Mouse (Mus musculus): ENCODE data around the gene Mme.

Gene Mme

DNA sequence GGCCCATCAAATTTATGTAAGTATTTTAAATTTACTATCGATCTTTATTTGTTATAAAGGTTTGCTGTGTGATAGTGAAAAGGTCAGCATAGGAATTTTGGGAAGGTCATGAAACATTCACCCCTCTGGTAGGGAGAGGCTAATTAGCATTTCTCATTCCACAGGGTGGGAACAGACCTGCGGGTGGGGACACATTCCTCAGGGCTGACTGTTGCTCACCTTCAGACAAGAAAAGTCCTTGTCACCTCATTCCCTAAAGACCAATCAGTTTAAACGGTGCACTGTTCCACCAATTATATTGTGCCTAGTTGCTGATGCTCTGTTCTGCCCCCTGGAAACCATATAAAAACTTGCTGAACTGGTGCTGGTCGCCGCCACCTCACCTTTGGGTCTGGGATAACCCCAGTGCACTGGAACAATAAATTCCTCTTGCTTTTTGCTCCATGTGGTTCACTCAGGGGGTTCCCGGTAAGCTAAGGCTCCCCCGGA, at the start of gene Mme:
Gene Mme (plus strand): TSS at position 439 of the 489 bp plus-strand sequence.
- DNase-seq (ENCODE audit: low spot score): no peak

- DNase-seq (ENCODE audit: low spot score): no peak
Measured at GRCm38 (mm10) chr3:63196565-63196964, 44.8 kb upstream of the Mme start.

DNA sequence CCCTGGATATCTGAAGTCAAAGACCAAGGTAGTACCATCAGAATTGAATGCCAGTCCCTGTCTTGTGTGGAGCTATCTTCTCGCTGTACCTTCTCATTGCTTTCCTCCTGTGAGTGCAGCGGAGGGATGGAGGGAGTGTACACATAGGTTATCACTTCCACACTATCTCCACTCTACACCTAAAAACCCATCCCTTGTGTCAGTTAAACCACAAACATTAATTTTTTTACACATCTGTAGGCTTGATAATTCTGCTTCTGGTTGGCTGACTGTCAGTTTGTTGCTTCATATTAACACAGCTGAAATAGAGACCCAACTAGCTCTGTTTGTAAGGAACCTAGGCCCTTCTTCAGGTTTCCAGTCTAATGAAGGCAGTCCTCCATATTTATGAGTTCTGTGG, 43.3 kb upstream of the Mme start:
- no peak for DNase-seq (ENCODE audit: low spot score)

GRCm38 (mm10) chr3:63221867-63222591, 19.3 kb upstream of the Mme start:
- no peak for DNase-seq (ENCODE audit: low spot score)

DNA sequence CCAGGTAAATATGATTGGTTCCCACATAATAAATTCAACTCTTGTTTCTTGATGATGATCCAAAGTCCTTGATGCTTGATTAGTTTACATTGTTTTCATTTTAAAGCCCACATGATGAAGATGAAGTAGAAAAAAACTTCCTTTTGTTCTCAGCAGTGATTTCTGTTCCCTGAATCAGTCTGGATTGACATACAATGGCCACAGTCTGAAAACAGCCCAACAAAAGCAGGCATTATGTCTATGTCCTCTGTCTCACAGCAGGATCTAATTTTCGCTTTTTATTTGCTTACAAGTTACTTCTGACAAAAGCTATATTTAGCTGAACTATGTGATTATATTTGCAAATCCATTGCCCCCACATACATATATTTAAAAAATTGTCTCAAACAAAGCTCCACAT, 17.7 kb upstream of the Mme start:
- no peak for DNase-seq (ENCODE audit: low spot score)

DNA sequence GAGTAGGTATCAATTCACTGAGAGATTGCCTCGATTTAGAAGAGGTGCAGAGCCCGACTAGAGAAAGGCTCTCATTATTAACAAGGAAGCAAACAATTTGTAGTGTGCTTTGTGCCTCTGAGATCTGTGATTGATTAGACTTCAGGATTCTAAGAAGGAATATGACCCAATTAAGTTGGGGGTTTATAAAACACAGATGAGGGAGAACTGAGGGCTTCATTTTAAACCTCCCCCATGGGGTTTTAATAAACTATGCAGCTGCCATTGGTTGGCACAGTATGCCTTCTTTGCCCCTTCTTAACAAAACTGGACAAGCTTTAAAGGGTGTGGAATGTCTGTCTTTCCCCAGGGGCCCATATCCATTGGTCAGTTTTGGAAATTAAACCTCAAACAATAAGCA, 5.4 kb upstream of the Mme start:
- DNase-seq (ENCODE audit: low spot score): no peak

DNA sequence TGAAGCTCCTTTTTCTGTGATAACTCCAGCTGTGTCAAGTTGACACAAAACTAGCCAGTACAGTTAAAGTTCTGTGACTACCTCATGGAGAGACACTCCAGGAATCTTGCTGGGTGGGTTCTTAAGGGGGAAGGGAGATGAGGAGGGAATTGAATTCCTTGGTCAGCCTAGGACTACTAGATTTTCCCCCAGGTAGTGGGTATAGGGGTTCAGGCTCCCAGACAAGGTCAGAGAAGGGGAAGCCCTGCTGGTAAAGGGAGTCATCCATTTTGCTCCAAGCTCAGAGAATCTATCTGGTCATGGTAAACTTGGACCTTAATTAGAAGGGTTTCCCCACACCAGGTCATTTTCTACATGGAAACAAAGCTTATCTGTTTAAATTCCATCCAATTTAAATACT, 2.4 kb downstream of the Mme start:
- DNase-seq (ENCODE audit: low spot score): no peak

DNA sequence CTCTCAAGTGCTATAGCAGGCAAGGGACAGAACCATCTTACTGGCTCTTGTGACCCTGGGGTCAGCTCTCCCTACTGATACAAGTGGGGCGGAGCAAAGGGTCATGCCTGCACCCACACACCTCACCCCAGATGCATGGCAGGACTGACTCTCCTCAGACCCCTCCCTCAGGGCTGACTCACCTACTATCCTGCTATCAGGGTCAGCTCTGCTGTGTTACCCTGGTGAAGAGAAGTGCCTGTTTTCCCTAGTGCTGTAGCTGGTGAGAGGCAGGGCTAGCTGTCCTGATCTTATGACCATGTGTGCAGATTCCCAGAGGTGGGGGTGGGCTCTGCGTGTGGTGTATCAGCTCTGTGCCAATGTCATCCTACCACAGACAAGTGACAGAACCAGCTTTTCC, 30.8 kb downstream of the Mme start:
- DNase-seq (ENCODE audit: low spot score): no peak

DNA sequence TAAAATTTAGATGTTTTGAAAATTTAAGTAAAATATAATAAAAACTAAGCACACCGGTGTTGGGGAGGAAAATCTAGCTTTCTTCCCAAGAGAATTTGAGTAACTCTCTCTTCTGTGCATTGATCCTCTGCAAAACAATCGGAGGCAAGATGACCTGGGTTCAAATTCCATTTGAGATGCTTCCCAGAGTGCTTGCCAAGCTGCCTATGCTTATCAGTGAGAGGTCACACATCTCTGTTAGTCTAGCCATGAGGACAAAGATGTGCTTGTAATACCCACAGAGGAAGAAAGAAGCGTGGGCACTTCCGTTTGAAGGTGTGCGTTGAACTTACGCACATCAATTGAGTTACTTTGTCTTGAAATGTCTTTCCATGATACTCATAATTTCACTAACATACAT, 53.0 kb downstream of the Mme start:
- DNase-seq (ENCODE audit: low spot score): no peak

- no peak for DNase-seq (ENCODE audit: low spot score)
Measured at GRCm38 (mm10) chr3:63294791-63295190, 53.5 kb downstream of the Mme start.

DNA sequence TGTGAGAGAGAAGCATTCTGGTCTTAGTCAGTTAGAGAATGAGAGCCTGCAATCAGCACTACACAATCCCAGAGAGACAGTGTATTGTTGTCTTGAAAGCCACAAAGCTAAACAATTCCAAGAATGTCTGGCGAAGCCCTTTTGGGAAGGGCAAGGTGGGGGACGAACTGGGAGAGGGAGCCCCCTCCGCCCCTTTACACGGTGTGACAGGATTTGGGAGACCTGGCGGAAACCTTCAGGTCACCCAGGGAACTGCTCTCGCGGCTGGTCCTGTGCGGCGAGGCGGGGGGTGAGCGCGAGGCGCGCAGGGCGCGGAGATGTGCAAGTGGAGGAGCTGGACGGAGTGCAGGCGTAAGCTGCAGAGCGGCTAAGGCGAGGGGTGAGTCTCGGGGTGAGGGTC, 53.9 kb downstream of the Mme start:
- DNase-seq (ENCODE audit: low spot score): peak; percentile 43

DNA sequence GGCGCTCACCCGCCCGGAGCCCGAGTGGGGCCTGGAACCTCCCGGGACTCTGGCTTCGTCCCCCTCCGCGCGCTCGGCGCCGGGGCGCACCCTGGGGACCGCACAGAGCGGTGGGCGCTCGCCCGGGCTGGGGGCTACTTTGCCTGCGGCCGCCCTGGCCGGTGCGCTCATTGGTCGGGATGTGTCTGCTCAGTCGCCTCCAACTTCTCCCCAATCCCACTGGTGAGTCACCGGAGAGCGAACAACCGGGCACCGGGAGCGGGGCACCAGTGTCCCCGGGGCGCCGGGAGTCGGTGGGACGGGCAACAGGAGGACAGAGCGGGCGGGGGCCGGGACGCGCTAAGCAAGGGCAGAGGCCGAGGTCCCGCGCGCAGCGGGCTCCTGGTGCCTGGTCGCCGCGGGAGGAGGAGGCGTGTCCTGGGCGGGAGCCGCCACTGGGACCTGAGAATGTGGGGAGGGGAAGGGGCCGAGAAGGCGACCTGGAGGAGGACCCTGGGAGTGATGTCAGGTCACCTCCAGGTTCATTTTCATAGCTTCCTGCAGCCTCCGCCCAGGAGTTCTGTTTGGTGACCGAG, 54.4 kb downstream of the Mme start:
- DNase-seq (ENCODE audit: low spot score): peak; percentile 46

DNA sequence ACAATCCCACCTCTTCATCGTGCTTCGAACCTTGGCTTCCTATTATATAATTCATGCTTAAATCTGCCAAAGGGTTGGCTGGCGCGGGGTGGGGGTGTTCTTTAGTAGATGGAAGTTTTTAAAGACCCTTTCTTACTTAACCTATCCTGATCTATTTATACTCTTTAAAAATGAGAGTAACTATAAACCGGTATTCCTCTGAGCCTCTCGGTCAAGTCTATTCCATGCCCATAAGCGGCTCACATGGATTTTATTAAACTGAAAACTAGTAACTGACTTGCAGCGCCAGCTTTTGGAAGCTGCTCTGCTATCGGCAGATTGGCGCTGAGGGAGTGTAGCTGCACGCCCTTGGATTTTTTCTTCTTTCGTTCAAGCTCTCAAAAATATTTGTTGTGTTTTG, 55.1 kb downstream of the Mme start:
- peak; percentile 6 for DNase-seq (ENCODE audit: low spot score)

DNA sequence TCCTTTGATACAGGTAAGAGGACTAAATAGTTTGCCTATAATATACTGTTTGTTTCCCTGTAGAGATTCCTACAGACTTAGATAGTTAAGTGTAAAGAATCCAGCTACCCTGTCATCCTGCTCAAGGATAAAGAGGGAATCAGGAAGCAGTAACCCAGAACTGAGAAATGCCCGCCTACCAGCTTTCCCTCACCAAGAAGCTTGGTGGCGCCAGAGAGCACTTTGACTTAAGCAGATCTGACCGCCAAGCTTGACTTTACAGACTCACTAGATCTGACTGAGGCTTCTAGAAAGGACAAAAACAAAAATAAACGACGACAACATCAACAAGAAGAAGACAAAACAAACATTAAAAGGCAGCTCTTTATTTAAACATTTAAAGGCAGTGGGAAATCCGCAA, 56.5 kb downstream of the Mme start:
- DNase-seq (ENCODE audit: low spot score): peak; percentile 56

DNA sequence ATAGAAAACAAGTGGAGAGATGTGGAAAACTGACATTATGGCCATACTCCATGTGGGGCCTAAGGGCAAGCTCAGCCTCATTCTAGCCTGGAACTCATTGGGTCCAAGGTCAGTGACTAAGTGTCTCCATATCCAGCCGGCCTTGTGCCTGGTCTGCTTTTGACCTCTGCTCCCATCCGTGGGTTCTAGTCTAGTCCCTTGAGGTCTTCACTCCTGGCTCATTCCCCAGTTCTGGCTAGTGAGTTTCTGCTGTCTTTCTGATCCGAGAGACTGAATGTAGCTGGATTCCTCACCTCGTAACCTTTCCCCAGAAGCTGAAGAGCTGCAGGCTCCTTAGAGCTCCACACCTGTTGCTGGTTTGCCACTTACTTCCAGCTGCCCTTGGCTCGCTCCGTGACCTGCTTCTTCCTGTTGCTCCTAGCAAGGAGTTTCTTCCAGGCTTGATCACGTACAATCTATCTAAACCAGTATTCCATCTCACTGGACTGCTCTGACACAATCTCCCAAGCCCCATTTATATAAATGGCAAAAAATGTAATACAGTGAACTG, 73.9 kb downstream of the Mme start:
- no peak for DNase-seq (ENCODE audit: low spot score)

DNA sequence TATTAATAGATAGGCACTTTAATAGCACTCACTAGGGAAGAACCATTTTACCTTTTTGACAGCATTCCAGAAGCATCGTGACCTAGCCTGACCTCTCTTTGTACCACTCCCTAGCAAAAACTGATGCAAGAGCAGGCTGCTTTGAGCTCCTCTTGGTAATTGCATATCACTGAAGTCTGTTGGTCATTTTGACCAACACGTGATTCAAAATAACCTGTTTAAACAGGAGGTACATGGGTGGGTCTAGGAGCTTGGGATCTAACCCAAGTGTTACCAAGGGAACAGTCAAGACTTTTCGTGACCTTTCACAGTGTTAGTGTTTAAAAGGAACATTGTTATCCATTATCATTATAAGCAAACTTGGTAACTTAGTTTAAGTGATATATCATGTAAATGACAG, 76.2 kb downstream of the Mme start:
- DNase-seq (ENCODE audit: low spot score): no peak

DNA sequence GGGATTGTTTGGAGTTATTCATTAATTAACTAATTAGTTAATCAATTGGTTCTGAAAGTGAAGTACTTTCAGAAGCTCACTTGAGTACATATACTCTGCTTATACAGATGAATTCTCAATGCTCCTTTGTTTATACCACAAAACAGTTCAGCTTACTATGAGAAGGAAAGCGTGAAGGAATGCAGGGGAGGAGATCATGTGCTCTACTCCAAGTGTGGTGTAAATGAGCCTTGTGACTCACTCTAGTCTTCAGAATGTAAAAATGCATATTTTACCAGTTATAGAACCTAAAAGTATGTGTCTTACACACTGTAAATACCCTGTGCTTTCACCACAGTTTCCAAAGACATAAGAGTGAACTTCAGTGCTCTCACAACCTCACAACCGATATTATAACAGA, 84.3 kb downstream of the Mme start:
- no peak for DNase-seq (ENCODE audit: low spot score)

- DNase-seq (ENCODE audit: low spot score): no peak
Measured at GRCm38 (mm10) chr3:63340110-63340509, 98.8 kb downstream of the Mme start.

DNA sequence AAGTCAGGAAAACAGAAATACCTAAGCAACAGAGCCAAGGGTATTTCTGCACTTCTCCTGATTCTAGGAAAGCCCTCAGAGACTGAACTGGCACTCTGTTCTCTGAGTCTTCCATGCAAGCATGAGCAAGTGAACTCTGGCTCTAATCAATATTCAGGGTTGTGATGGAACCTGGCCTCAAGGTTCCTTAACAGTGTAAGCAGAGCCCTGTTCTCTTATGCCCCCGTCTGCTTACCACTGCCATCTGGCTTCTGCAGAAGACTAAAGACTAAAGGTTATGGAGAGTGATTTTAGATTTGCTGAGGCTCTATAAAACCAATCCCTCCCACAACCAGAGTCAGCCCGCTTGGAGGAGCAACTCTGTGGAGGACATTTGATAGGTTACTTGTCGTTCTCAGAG, 99.2 kb downstream of the Mme start:
- DNase-seq (ENCODE audit: low spot score): no peak

DNA sequence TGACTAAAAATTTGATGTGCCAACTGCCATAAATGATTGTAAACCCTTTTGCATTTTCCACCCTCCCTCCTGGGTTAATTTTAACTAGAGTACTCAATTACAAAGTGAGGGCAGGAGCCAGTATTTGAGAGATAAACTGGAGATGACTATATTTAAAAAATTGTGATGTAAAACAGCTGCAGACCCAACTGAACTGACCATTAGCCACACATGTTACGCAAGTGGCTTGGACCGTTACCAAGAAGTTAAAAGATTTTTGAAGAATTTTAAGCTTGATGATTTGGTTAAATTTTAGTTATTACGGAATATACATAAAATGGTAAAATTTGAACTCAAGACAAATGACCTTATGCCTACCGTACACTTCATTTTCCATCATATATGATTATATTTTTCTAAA, 100.1 kb downstream of the Mme start:
- DNase-seq (ENCODE audit: low spot score): no peak

DNA sequence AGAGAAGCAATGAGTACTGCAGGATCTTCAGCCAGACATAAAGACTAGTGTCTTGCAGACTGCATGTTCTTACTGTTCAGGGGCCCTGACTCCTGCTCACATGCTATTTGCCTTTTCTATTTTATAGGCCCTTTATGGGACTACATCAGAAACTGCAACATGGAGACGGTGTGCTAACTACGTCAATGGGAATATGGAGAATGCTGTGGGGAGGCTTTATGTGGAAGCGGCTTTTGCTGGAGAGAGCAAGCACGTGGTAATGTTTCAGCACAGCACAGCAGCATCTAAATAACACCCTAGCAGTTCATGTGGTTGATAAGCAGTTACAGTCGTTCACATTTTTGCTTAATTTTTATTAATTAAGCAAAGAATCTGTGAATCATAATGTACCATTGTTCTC, 103.7 kb downstream of the Mme start:
- DNase-seq (ENCODE audit: low spot score): no peak

GRCm38 (mm10) chr3:63348893-63349426, 107.6 kb downstream of the Mme start:
- DNase-seq (ENCODE audit: low spot score): no peak

DNA sequence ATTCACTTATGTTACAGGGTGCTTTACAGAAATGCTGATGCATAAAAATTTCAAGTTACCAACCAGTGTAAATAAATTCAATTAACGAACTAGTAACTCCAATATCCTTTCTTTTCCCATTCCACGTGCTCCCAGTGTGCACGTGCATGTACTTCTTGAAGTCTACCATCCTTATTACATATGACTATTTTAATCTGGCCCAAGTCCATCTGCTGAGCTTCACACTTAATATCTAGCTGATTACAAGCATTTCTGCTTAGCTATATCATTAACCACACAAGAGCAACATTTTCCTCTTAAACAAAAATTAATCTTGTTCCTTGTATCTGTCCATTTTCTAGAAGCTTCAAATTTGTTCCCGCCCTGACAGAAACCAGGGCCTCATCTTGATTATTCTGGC, 108.9 kb downstream of the Mme start:
- no peak for DNase-seq (ENCODE audit: low spot score)

- DNase-seq (ENCODE audit: low spot score): no peak
Measured at GRCm38 (mm10) chr3:63350704-63351103, 109.4 kb downstream of the Mme start.

Data from ovary, postnatal 14 days (tissue).